29 mouse cellular contexts compared by ENCODE assay signal in the genomic region with DNA sequence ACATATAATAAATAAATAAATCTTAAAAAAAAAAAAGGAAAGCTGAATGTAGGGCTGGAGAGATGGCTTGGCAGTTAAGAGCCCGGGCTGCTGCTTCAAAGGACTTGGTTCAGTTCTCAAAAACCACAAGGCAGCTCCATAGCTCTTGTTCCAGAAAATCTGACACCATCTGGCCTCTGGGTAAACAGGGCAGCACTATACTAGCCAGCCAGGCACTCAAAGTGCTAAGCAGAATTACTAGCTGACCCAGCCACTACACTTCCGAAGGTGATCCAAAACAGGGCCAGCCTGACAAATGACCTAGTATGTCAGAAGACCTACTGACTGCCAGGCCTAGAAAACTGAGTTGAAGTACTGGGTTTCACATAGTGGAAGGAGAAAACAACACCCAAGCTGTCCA. TPM values are rescaled to one million over a fixed set of nuclear protein-coding genes. Genes with fewer than 3 reads are reported as not detected.
A peak's percentile ranks its signal among the peaks of the same experiment; 100 is the strongest.
DNase-seq lines count a peak whose midpoint lies in the region; ATAC-seq lines count a peak whose summit lies in the region.
"Had no signal": no experiment of that assay in that cellular context is flagged by ENCODE, and none has a peak within 500 bp of the region (broad histone marks: within the 10 kb centered on the region; RNA-seq: fewer than 3 reads in every experiment).

No protein-coding gene starts in this region.

- DNase-seq in gastrocnemius, adult 18-20 months (ENCODE audit: low spot score) = peak; percentile 67
- DNase-seq in gastrocnemius, postnatal 36 days = no peak
- DNase-seq in lung, postnatal 36 days = peak; percentile 32
- DNase-seq in lung, postnatal 4 days = no peak
- peak; percentile 50 for DNase-seq in cerebellum, adult 9-11 months
- DNase-seq in skeletal muscle tissue, adult 2 months (ENCODE audit: low read depth, low spot score) = peak; percentile 52
- DNase-seq in left cerebral cortex, adult 8-10 months (ENCODE audit: low spot score in 2 of 2) = no peak
- DNase-seq: adrenal gland, postnatal 10 days; B cell, adult 2 months; heart, adult 11 months; kidney, adult 2 months; kidney, postnatal 36 days; left cerebral cortex, postnatal 4 days; liver, postnatal 0 days; right cerebral cortex, postnatal 4 days had no signal

- no peaks in the 10 kb centered on the region for H3K27me3 ChIP-seq in forebrain, embryonic 15.5 days
- H3K27me3 ChIP-seq: embryonic facial prominence, embryonic 13.5 days; forebrain, embryonic 12.5 days; heart, embryonic 15.5 days; intestine, embryonic 15.5 days; liver, embryonic 12.5 days; megakaryocyte, embryonic 14.5 days; midbrain, embryonic 12.5 days; neural tube, embryonic 13.5 days had no signal

- H3K9ac ChIP-seq in forebrain, embryonic 15.5 days (replicated peaks) = no peak overlapping the region
- H3K9ac ChIP-seq: embryonic facial prominence, embryonic 13.5 days; forebrain, embryonic 12.5 days; heart, embryonic 15.5 days; intestine, embryonic 15.5 days; liver, embryonic 12.5 days; liver, postnatal 0 days; midbrain, embryonic 12.5 days; neural tube, embryonic 13.5 days had no signal

- no peak overlapping the region for H3K4me3 ChIP-seq in forebrain, embryonic 15.5 days
- H3K4me3 ChIP-seq: embryonic facial prominence, embryonic 13.5 days; erythroblast, embryonic 14.5 days; forebrain, embryonic 12.5 days; heart, embryonic 10.5 days; heart, embryonic 15.5 days; intestine, embryonic 15.5 days; layer of hippocampus, adult 2 months; liver, embryonic 12.5 days; megakaryocyte, embryonic 14.5 days; midbrain, embryonic 12.5 days; neural tube, embryonic 13.5 days had no signal

- ATAC-seq in forebrain, embryonic 15.5 days (replicated peaks) = no peak
- ATAC-seq: hindbrain, embryonic 16.5 days; intestine, embryonic 15.5 days; liver, embryonic 12.5 days; liver, postnatal 0 days; lung, postnatal 0 days had no signal

- H3K36me3 ChIP-seq in forebrain, embryonic 15.5 days = peaks cover 63% of the 10 kb centered on the region

- WGBS in forebrain, embryonic 15.5 days = 90% methylated on average over 2 of the region's 2 CpGs

- no peaks in the 10 kb centered on the region for H3K9me3 ChIP-seq in forebrain, embryonic 15.5 days
- H3K9me3 ChIP-seq: embryonic facial prominence, embryonic 13.5 days; forebrain, embryonic 12.5 days; heart, embryonic 10.5 days; heart, embryonic 15.5 days; intestine, embryonic 15.5 days; liver, embryonic 12.5 days; megakaryocyte, embryonic 14.5 days; midbrain, embryonic 12.5 days; neural tube, embryonic 13.5 days had no signal

- H3K4me2 ChIP-seq in forebrain, embryonic 15.5 days (replicated peaks) = no peak overlapping the region
- H3K4me2 ChIP-seq: embryonic facial prominence, embryonic 13.5 days; forebrain, embryonic 12.5 days; heart, embryonic 15.5 days; intestine, embryonic 15.5 days; liver, embryonic 12.5 days; midbrain, embryonic 12.5 days; neural tube, embryonic 13.5 days had no signal

- intact Hi-C loops in gastrocnemius, postnatal 36 days (cut with DNase I) = no loop called here

- no peaks in the 10 kb centered on the region for H3K4me1 ChIP-seq in forebrain, embryonic 15.5 days
- H3K4me1 ChIP-seq: embryonic facial prominence, embryonic 13.5 days; forebrain, embryonic 12.5 days; heart, embryonic 10.5 days; heart, embryonic 15.5 days; intestine, embryonic 15.5 days; midbrain, embryonic 12.5 days; neural tube, embryonic 13.5 days had no signal

- H3K27ac ChIP-seq in forebrain, embryonic 15.5 days (replicated peaks) = no peak overlapping the region
- H3K27ac ChIP-seq: embryonic facial prominence, embryonic 13.5 days; forebrain, embryonic 12.5 days; heart, embryonic 10.5 days; heart, embryonic 15.5 days; intestine, embryonic 15.5 days; layer of hippocampus, adult 2 months; liver, embryonic 12.5 days; midbrain, embryonic 12.5 days; neural tube, embryonic 13.5 days had no signal

RNA-seq across cellular contexts. Expression of gene Mkrn1, which starts 17.1 kb away (rescaled TPM):
- 10 to 100 TPM; 14.0 to 16.4 TPM for total RNA-seq in gastrocnemius, adult 18-20 months (2021)
- 10 to 100 TPM; 15.6 to 18.4 TPM for total RNA-seq in gastrocnemius, postnatal 36 days (2021)
- 100 to 1,000 TPM; 124 to 132 (median 125) TPM for total RNA-seq in left cerebral cortex, adult 8-10 months (2022)
- polyA plus RNA-seq in forebrain, embryonic 15.5 days (2015; fragmentation: Nextera tagmentation; extraction: Ambion mirVana) = 220 and 247 TPM in 2 replicates

RNA-seq across cellular contexts. Expression of gene Rab19, which starts 22.2 kb away (rescaled TPM):
- not detected for total RNA-seq in gastrocnemius, adult 18-20 months (2021)
- total RNA-seq in gastrocnemius, postnatal 36 days (2021) = not detected
- total RNA-seq in left cerebral cortex, adult 8-10 months (2022) = under 1 TPM in 3 of 4 experiments, not detected in 1; 0.24 to 0.34 (median 0.33) TPM
- 0.15 and 0.20 TPM in 2 replicates for polyA plus RNA-seq in forebrain, embryonic 15.5 days (2015; fragmentation: Nextera tagmentation; extraction: Ambion mirVana)
- total RNA-seq: layer of hippocampus, adult 2 months; left cerebral cortex, postnatal 4 days had no signal
- polyA plus RNA-seq: erythroblast, embryonic 14.5 days; neural tube, embryonic 13.5 days had no signal

RNA-seq across cellular contexts. Expression of gene Slc37a3, which starts 25.7 kb away (rescaled TPM):
- 10 to 100 TPM; 11.6 to 16.2 TPM for total RNA-seq in gastrocnemius, adult 18-20 months (2021)
- 10 to 100 TPM; 14.2 to 15.1 TPM for total RNA-seq in gastrocnemius, postnatal 36 days (2021)
- total RNA-seq in left cerebral cortex, adult 8-10 months (2022) = 10 to 100 TPM; 56.9 to 64.9 (median 58.8) TPM
- 60.4 and 69.5 TPM in 2 replicates for polyA plus RNA-seq in forebrain, embryonic 15.5 days (2015; fragmentation: Nextera tagmentation; extraction: Ambion mirVana)

Comparison
In these comparisons a context has a peak if more than half of its experiments do, and no peak if none do; other contexts are left out.
1. DNase-seq: peak in gastrocnemius, adult 18-20 months (single experiment), lung, postnatal 36 days (single experiment), cerebellum, adult 9-11 months (single experiment) and skeletal muscle tissue, adult 2 months (single experiment); none in gastrocnemius, postnatal 36 days (0 of 2), lung, postnatal 4 days (0 of 2) and left cerebral cortex, adult 8-10 months (0 of 2).
2. RNA of gene Mkrn1, which starts 17.1 kb away (total RNA-seq): 124 to 132 TPM in left cerebral cortex, adult 8-10 months; 15.6 to 18.4 TPM in gastrocnemius, postnatal 36 days and 14.0 to 16.4 TPM in gastrocnemius, adult 18-20 months; every median in the first group is over 4 times any median in the second.